Mouse (Mus musculus) heart, adult 2 months (tissue): ENCODE data around the gene Arhgap28.

Source experiments
- CTCF ChIP-seq: fragments of 200-600 bp; IDR thresholded peaks from 2 replicates; pipeline ENCODE4 v1.8.1; 2022; ENCODE audit warnings: antibody characterized with exemption, mild to moderate bottlenecking, moderate library complexity
- EP300 ChIP-seq: fragments of 200-500 bp; IDR thresholded peaks from 2 replicates; pipeline ENCODE4 v1.6.1; 2011; ENCODE audit warnings: low read depth, low read length, control low read depth; ENCODE audit not compliant: insufficient read depth
- POLR2A ChIP-seq: fragments of 200-500 bp; IDR thresholded peaks from 2 replicates; pipeline ENCODE4 v1.6.1; 2011; ENCODE audit warnings: mild to moderate bottlenecking, low read depth, low read length, control low read depth; ENCODE audit not compliant: insufficient read depth

GRCm38 (mm10) chr17:67864912-67865311, 139.0 kb downstream of the Arhgap28 start:
- TF ChIP-seq POLR2A (no peak), CTCF (no peak), EP300 (no peak)
